Mouse (Mus musculus) testis, adult 2 months (tissue): Measurements from ENCODE around the gene Myh7b. TPM values are rescaled to one million over a fixed set of nuclear protein-coding genes. Genes with fewer than 3 reads are reported as not detected.

Source experiments
- H3K27ac ChIP-seq: fragments of 200-500 bp; 2 replicates; pipeline ENCODE4 v1.5.1; 2012; ENCODE audit warnings: low read depth, low read length; ENCODE audit not compliant: control insufficient read depth, insufficient read depth
- H3K27me3 ChIP-seq: fragments of 200-500 bp; 2 replicates; pipeline ENCODE4 v1.6.1; 2012; ENCODE audit warnings: mild to moderate bottlenecking, low read length, moderate library complexity; ENCODE audit not compliant: control insufficient read depth, insufficient read depth
- H3K36me3 ChIP-seq: fragments of 200-500 bp; 2 replicates; pipeline ENCODE4 v1.6.1; 2012; ENCODE audit warnings: mild to moderate bottlenecking, low read length; ENCODE audit not compliant: control insufficient read depth, insufficient read depth
- H3K4me1 ChIP-seq: fragments of 200-500 bp; 2 replicates; pipeline ENCODE4 v1.6.1; 2012; ENCODE audit warnings: low read length; ENCODE audit not compliant: control insufficient read depth, insufficient read depth
- H3K4me3 ChIP-seq: fragments of 200-500 bp; 2 replicates; pipeline ENCODE4 v1.5.1; 2012; ENCODE audit warnings: low read depth, mild to moderate bottlenecking, low read length, moderate library complexity, mixed read lengths; ENCODE audit not compliant: control insufficient read depth
- CTCF ChIP-seq: fragments of 200-500 bp; IDR thresholded peaks from 2 replicates; pipeline ENCODE4 v1.5.1; 2012; ENCODE audit warnings: low read depth, mild to moderate bottlenecking, inconsistent platforms, low read length, moderate library complexity; ENCODE audit not compliant: control insufficient read depth, insufficient read depth, insufficient replicate concordance
- POLR2A ChIP-seq: fragments of 200-500 bp; IDR thresholded peaks from 2 replicates; pipeline ENCODE4 v1.6.1; 2012; ENCODE audit warnings: low read depth, mild to moderate bottlenecking, inconsistent platforms, low read length, moderate library complexity; ENCODE audit not compliant: control insufficient read depth
- polyA plus RNA-seq: library from polyadenylated mRNA; depleted of rRNA; stranded (reverse); fragments of >200 nt; gene quantifications from 2 replicates; pipeline ENCODE4 v1.2.3, GENCODE M21; 2012

Myh7b gene
- polyA plus RNA-seq, 1 experiment: 0.98 TPM

DNA sequence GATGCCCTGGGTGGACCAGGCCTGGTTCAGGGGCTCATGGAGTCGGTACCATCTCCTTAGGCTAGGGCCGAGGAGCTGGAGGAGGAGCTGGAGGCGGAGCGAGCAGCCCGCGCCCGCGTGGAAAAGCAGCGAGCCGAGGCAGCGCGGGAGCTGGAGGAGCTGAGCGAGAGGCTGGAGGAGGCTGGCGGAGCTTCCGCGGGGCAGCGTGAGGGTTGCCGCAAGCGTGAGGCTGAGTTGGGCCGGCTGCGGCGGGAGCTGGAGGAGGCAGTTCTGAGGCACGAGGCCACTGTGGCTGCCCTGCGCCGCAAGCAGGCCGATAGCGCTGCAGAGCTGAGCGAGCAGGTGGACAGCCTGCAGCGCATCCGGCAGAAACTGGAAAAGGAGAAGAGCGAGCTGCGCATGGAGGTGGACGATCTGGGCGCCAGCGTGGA is 18.2 kb downstream of the Myh7b start:
- H3K27ac ChIP-seq: no peak overlapping the region
- H3K36me3 ChIP-seq: no peaks in the 10 kb centered on the region
- peaks cover 9% of the 10 kb centered on the region for H3K4me1 ChIP-seq
- no peaks in the 10 kb centered on the region for H3K27me3 ChIP-seq
- H3K4me3 ChIP-seq: peak overlapping the region; percentile 43
- TF ChIP-seq POLR2A: no peak
- no peak for TF ChIP-seq CTCF

GRCm38 (mm10) chr2:155630153-155630552 is 19.1 kb downstream of the Myh7b start:
- peaks cover 9% of the 10 kb centered on the region for H3K4me1 ChIP-seq
- H3K36me3 ChIP-seq: peaks cover 2% of the 10 kb centered on the region
- TF ChIP-seq CTCF (no peak), POLR2A (no peak)
- H3K4me3 ChIP-seq: no peak overlapping the region
- H3K27me3 ChIP-seq: no peaks in the 10 kb centered on the region
- H3K27ac ChIP-seq: no peak overlapping the region

- Histone ChIP-seq H3K36me3 (peaks cover 2% of the 10 kb centered on the region), H3K4me3 (no peak overlapping the region), H3K4me1 (peaks cover 9% of the 10 kb centered on the region), H3K27me3 (no peaks in the 10 kb centered on the region), H3K27ac (no peak overlapping the region)
- TF ChIP-seq POLR2A: no peak
- no peak for TF ChIP-seq CTCF
Observed at GRCm38 (mm10) chr2:155630590-155631416, 19.8 kb downstream of the Myh7b start.

DNA sequence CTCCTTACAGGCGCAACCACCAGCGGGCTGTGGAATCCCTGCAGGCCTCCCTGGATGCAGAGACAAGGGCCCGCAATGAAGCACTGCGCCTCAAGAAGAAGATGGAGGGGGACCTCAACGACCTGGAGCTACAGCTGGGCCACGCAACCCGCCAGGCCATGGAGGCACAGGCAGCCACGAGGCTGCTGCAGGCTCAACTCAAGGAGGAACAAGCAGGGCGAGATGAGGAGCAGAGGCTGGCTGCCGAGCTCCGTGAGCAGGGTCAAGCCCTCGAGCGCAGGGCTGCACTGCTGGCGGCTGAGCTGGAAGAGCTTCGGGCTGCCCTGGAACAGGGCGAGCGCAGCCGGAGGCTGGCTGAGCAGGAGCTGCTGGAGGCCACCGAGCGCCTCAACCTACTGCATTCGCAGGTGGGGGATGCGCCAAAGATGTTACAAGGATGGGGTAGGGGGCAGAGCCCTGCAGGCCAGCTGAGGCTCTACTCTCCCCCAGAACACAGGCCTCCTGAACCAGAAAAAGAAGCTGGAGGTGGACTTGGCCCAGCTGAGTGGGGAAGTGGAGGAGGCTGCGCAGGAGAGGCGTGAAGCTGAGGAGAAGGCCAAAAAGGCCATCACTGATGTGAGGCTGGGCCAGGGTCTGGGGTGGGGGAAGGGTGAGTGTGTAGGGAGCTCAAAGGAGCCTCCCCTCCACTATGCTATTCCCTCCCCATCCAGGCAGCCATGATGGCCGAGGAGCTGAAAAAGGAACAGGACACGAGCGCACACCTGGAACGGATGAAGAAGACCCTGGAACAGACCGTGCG is 21.3 kb downstream of the Myh7b start:
- Histone ChIP-seq H3K27me3 (no peaks in the 10 kb centered on the region), H3K4me3 (no peak overlapping the region), H3K27ac (no peak overlapping the region), H3K36me3 (peaks cover 2% of the 10 kb centered on the region), H3K4me1 (peaks cover 9% of the 10 kb centered on the region)
- TF ChIP-seq CTCF (no peak), POLR2A (no peak)

DNA sequence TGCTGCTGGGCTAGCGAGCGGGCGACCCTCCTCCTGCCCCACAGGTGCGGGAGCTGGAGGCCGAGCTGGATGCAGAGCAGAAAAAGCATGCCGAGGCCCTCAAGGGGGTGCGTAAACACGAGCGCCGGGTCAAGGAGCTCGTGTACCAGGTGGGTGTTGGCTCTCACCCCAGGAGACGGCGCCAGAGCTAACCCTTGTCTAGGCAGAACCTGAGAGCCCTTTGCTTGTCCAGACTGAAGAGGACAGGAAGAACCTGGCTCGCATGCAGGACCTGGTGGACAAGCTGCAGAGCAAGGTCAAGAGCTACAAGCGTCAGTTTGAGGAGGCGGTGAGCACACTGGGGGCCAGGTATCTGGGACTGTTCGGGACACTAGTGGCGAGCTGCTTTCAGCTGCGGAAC is 22.1 kb downstream of the Myh7b start:
- no peak overlapping the region for H3K4me3 ChIP-seq
- no peak for TF ChIP-seq POLR2A
- TF ChIP-seq CTCF: no peak
- peaks cover 2% of the 10 kb centered on the region for H3K36me3 ChIP-seq
- no peak overlapping the region for H3K27ac ChIP-seq
- no peaks in the 10 kb centered on the region for H3K27me3 ChIP-seq
- peaks cover 9% of the 10 kb centered on the region for H3K4me1 ChIP-seq

DNA sequence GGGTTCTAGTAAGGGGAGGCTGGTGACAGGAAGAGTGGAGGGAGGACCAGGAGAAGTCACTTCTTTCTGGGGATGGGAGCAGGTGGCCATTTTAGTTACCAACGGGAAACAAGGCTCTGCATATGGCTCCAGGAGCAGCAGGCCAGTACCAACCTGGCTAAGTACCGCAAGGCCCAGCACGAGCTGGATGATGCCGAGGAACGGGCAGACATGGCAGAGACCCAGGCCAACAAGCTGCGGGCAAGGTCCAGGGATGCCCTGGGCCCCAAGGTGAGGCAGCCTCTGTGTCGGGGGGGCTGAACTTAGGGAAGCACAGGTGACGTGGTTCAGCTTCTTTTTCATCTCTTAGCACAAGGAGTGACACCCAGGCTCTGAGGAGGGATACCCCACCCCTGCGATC is 22.7 kb downstream of the Myh7b start:
- H3K4me1 ChIP-seq: peaks cover 9% of the 10 kb centered on the region
- TF ChIP-seq POLR2A (no peak), CTCF (no peak)
- no peaks in the 10 kb centered on the region for H3K27me3 ChIP-seq
- no peak overlapping the region for H3K27ac ChIP-seq
- H3K36me3 ChIP-seq: peaks cover 2% of the 10 kb centered on the region
- no peak overlapping the region for H3K4me3 ChIP-seq

DNA sequence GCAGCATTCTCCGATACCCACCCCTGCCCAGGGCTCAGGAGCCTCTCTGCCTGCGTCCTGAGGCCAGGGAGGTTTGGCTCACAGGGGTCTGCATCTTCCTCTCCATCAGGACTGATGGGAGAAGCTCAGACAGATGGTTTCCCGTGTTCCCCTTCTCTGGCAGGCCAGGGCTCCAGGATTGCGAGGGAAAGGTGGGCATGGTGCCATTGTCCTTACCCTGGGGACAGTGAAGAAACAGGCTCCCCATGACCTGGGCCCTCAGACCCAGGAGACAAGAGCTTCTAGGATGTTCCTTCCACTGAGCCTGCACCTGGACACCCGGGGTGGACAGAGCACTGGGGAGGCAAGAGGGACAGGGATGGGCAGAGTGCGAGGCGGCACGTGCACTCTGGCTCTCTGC is 23.6 kb downstream of the Myh7b start:
- H3K27ac ChIP-seq: no peak overlapping the region
- TF ChIP-seq CTCF (no peak), POLR2A (no peak)
- H3K36me3 ChIP-seq: peaks cover 2% of the 10 kb centered on the region
- no peak overlapping the region for H3K4me3 ChIP-seq
- no peaks in the 10 kb centered on the region for H3K27me3 ChIP-seq
- peaks cover 4% of the 10 kb centered on the region for H3K4me1 ChIP-seq
